Mouse (Mus musculus) liver, embryonic 13.5 days (tissue): ENCODE measurements around the gene Crocc. TPM values are rescaled to one million over a fixed set of nuclear protein-coding genes. Genes with fewer than 3 reads are reported as not detected.

Source experiments
- ATAC-seq: fragments of 200-750 bp; cut with Nextera tagmentation; 2 replicates; pipeline ENCODE4 v1.8.0; 2017; ENCODE audit warnings: low read depth, mild to moderate bottlenecking, moderate number of reproducible peaks, moderate library complexity
- DNase-seq: peaks from one replicate; pipeline ENCODE4 v3.0.0; 2022
- H3K27ac ChIP-seq: fragments of 300-500 bp; sonication (generic); 2 replicates; pipeline ENCODE4 v1.5.1; 2015; ENCODE audit warnings: moderate library complexity, mild to moderate bottlenecking, inconsistent platforms
- H3K27me3 ChIP-seq: fragments of 300-500 bp; sonication (generic); 2 replicates; pipeline ENCODE4 v1.6.1; 2015; ENCODE audit warnings: mild to moderate bottlenecking, inconsistent platforms
- H3K36me3 ChIP-seq: fragments of 300-500 bp; sonication (generic); 2 replicates; pipeline ENCODE4 v1.6.1; 2015; ENCODE audit warnings: mild to moderate bottlenecking, inconsistent platforms
- H3K4me1 ChIP-seq: fragments of 300-500 bp; sonication (generic); replicated peaks from 2 replicates; pipeline ENCODE4 v1.6.1; 2015; ENCODE audit warnings: inconsistent platforms
- H3K4me2 ChIP-seq: fragments of 300-500 bp; sonication (generic); 2 replicates; pipeline ENCODE4 v1.6.1; 2015; ENCODE audit warnings: inconsistent platforms, mild to moderate bottlenecking, moderate library complexity
- H3K4me3 ChIP-seq: fragments of 300-500 bp; sonication (generic); replicated peaks from 2 replicates; pipeline ENCODE4 v1.5.1; 2015; ENCODE audit warnings: mild to moderate bottlenecking, inconsistent platforms
- H3K9ac ChIP-seq: fragments of 300-500 bp; sonication (generic); 2 replicates; pipeline ENCODE4 v1.6.1; 2015; ENCODE audit warnings: mild to moderate bottlenecking, inconsistent platforms
- H3K9me3 ChIP-seq: fragments of 300-500 bp; sonication (generic); replicated peaks from 2 replicates; pipeline ENCODE4 v1.6.1; 2016; ENCODE audit warnings: inconsistent platforms
- WGBS: fragments of 180-500 bp; shearing (Covaris S2); methylation state at CpG from one replicate; pipeline ENCODE4 v1.1.7; 2015; ENCODE audit not compliant: insufficient replicate concordance; 5-methylcytosine and 5-hydroxymethylcytosine counted together
- polyA plus RNA-seq: library from polyadenylated mRNA; unstranded; fragments of >200 nt; fragmentation: Nextera tagmentation; extraction: Ambion mirVana; gene quantifications from 2 replicates; pipeline ENCODE4 v1.2.1, GENCODE M21; 2015

The Crocc gene
- polyA plus RNA-seq, 1 experiment from 2014 or later: 0.59 TPM

DNA sequence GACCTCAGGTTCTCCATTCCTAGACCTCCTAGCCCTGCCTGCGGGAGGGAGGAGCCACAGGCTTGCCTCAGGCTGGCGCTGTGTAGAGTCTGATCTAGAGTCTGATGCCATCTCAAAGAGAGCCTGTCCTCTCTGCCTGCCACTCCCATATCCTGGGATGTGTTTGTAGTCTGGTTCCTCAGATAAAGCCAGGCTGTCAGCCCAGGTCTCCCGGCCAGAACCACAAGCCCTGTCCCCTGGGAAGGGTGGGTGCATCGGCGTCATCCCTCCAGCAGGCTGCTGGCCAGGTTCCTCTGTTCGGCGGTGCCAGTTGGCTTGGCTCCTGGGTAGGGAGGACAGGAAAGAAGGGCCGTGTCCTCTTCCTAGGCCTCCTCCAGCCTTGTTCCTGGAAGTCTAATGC is 52.3 kb downstream of the Crocc start:
- peak overlapping the region; percentile 19 for H3K27ac ChIP-seq
- H3K27me3 ChIP-seq: peaks cover 34% of the 10 kb centered on the region
- H3K9me3 ChIP-seq: no peaks in the 10 kb centered on the region
- H3K4me2 ChIP-seq: no peak overlapping the region
- no peak overlapping the region for H3K9ac ChIP-seq
- WGBS: 33% methylated on average over 8 of the region's 8 CpGs
- DNase-seq: peak; percentile 21
- H3K4me1 ChIP-seq: peaks cover 28% of the 10 kb centered on the region
- H3K4me3 ChIP-seq: no peak overlapping the region
- peaks cover 40% of the 10 kb centered on the region for H3K36me3 ChIP-seq
- ATAC-seq: peak; percentile 87

- H3K4me2 ChIP-seq: no peak overlapping the region
- H3K9me3 ChIP-seq: no peaks in the 10 kb centered on the region
- no peak for ATAC-seq
- H3K4me1 ChIP-seq: peaks cover 27% of the 10 kb centered on the region
- no peak overlapping the region for H3K4me3 ChIP-seq
- peaks cover 56% of the 10 kb centered on the region for H3K36me3 ChIP-seq
- H3K9ac ChIP-seq: no peak overlapping the region
- no peak overlapping the region for H3K27ac ChIP-seq
- H3K27me3 ChIP-seq: peaks cover 16% of the 10 kb centered on the region
- no peak for DNase-seq
- 75% methylated on average over 13 of the region's 13 CpGs for WGBS
Observed at GRCm38 (mm10) chr4:141005983-141006382, 54.4 kb downstream of the Crocc start.

- peak; percentile 75 for ATAC-seq
- 35% methylated on average over 9 of the region's 9 CpGs for WGBS
Observed at GRCm38 (mm10) chr4:140996812-140997211, 63.5 kb downstream of the Crocc start.

GRCm38 (mm10) chr4:140995811-140996210 is 64.5 kb downstream of the Crocc start:
- ATAC-seq (no peak), DNase-seq (no peak)
- peaks cover 67% of the 10 kb centered on the region for H3K36me3 ChIP-seq
- H3K4me2 ChIP-seq: no peak overlapping the region
- 84% methylated on average over 8 of the region's 8 CpGs for WGBS
- no peaks in the 10 kb centered on the region for H3K9me3 ChIP-seq
- no peak overlapping the region for H3K27ac ChIP-seq
- H3K9ac ChIP-seq: no peak overlapping the region
- no peaks in the 10 kb centered on the region for H3K27me3 ChIP-seq
- H3K4me3 ChIP-seq: no peak overlapping the region
- H3K4me1 ChIP-seq: peaks cover 20% of the 10 kb centered on the region

More at GRCm38 (mm10) chr4:140996812-140997211, 63.5 kb downstream of the Crocc start:
- no peak overlapping the region for H3K9ac ChIP-seq
- no peak overlapping the region for H3K4me2 ChIP-seq
- H3K27ac ChIP-seq: peak overlapping the region; percentile 23; the same call in 1 of the 2 replicates
- H3K36me3 ChIP-seq: peaks cover 71% of the 10 kb centered on the region
- no peaks in the 10 kb centered on the region for H3K9me3 ChIP-seq
- H3K4me1 ChIP-seq: peaks cover 14% of the 10 kb centered on the region
- no peaks in the 10 kb centered on the region for H3K27me3 ChIP-seq
- H3K4me3 ChIP-seq: no peak overlapping the region
- DNase-seq: no peak

DNA sequence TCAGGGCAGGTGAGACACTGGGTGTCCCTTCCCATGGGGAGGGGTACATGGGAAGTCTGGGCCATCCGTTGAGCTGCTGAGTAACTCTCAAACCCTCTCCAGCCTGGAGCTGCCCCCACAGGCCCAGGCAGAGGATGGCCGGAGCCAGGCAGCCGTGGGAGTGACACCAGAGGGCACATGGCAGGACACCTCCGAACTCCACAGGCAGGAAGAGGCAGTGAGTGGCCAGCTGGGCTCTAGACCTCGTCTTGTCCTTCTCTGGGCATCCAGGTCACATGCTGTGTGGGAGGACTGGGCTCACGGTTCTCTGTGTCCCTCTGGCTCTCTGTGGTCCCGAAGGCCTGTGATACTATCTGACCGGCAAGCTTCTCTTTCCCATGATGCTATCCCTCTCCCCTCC is 66.5 kb downstream of the Crocc start:
- H3K9ac ChIP-seq: no peak overlapping the region
- H3K36me3 ChIP-seq: peaks cover 47% of the 10 kb centered on the region
- no peak overlapping the region for H3K4me2 ChIP-seq
- no peak overlapping the region for H3K27ac ChIP-seq
- DNase-seq (no peak), ATAC-seq (no peak)
- H3K4me1 ChIP-seq: peaks cover 28% of the 10 kb centered on the region
- H3K4me3 ChIP-seq: no peak overlapping the region
- 71% methylated on average over 8 of the region's 8 CpGs for WGBS
- no peaks in the 10 kb centered on the region for H3K27me3 ChIP-seq
- no peaks in the 10 kb centered on the region for H3K9me3 ChIP-seq

- ATAC-seq (no peak), DNase-seq (no peak)
- 85% methylated on average over 20 of the region's 20 CpGs for WGBS
- Histone ChIP-seq H3K4me1 (peaks cover 40% of the 10 kb centered on the region), H3K27ac (no peak overlapping the region), H3K4me3 (no peak overlapping the region), H3K4me2 (no peak overlapping the region), H3K9me3 (no peaks in the 10 kb centered on the region), H3K9ac (no peak overlapping the region), H3K27me3 (no peaks in the 10 kb centered on the region), H3K36me3 (peaks cover 43% of the 10 kb centered on the region)
Observed at GRCm38 (mm10) chr4:140992215-140992614, 68.1 kb downstream of the Crocc start.

GRCm38 (mm10) chr4:140989447-140989846 is 70.9 kb downstream of the Crocc start:
- Histone ChIP-seq H3K27me3 (no peaks in the 10 kb centered on the region), H3K9me3 (no peaks in the 10 kb centered on the region), H3K9ac (no peak overlapping the region), H3K4me3 (no peak overlapping the region), H3K36me3 (peaks cover 16% of the 10 kb centered on the region), H3K4me1 (peaks cover 41% of the 10 kb centered on the region), H3K27ac (peak overlapping the region; percentile 34; the same call in 1 of the 2 replicates), H3K4me2 (0 out of 2 replicates have a peak overlapping the region, but pooled peaks have one; percentile 98)
- DNase-seq (no peak), ATAC-seq (no peak)
- 71% methylated on average over 14 of the region's 14 CpGs for WGBS

DNA sequence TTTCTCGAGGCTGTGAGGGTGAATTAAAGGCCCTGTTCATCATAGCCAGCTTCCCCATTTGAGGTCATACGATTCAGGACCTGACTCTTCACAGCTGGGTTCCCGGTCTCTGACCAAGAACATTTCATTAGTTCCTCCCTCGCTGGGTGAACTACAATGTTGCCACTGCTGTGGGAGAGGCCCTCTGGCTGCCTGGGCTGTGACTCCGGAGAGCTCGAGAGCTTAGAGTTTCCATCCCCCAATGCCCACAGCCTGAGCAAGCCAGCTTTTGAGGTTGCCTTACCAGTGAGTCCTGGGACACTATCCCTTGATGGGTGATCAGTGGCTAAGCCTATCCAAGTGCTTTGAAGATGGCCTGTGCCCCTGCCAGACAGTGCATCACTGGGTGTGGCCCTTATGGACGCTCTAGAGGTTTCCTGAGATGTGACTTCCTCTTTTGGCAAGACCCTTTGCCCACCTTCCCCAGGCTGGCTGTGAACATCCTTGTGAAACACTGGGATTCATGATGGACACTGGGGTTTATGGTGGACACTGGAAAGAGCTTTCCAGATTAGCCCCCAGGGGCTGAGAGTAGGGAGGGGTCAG is 71.6 kb downstream of the Crocc start:
- H3K4me2 ChIP-seq: peak overlapping the region; percentile 98
- H3K4me1 ChIP-seq: peaks cover 42% of the 10 kb centered on the region
- H3K4me3 ChIP-seq: 0 out of 2 replicates have a peak overlapping the region, but pooled peaks have one; percentile 11
- H3K36me3 ChIP-seq: peaks cover 10% of the 10 kb centered on the region
- H3K9me3 ChIP-seq: no peaks in the 10 kb centered on the region
- no peak for DNase-seq
- WGBS: 27% methylated on average over 7 of the region's 7 CpGs
- no peaks in the 10 kb centered on the region for H3K27me3 ChIP-seq
- ATAC-seq: no peak
- peak overlapping the region; percentile 39; the same call in 1 of the 2 replicates for H3K9ac ChIP-seq
- H3K27ac ChIP-seq: peak overlapping the region; percentile 34; the same call in 1 of the 2 replicates

DNA sequence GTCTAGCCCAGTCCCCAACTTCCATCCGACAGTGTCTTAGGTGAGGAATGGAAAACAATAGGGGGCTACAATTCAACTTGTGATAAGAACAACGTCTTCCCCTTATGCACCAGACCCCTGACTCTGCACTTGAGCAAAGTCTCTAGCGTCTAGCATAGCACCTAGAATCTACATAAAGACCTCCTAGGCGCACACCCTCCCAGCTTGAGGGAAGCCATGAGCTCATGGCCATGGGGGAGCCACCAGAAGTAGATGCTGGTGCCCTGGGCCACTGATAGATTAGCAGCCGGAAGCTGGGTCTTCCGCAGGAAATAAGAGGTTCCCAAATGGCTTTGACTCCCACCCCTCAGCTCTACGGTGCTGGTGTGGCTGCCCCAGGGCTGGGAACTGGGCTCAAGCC is 72.9 kb downstream of the Crocc start:
- H3K9me3 ChIP-seq: no peaks in the 10 kb centered on the region
- peaks cover 53% of the 10 kb centered on the region for H3K4me1 ChIP-seq
- WGBS: 8% methylated on average over 7 of the region's 7 CpGs
- ATAC-seq: peak; percentile 19; the same call in 1 of the 2 replicates
- H3K36me3 ChIP-seq: 0 out of 2 replicates have a peak, but pooled peaks cover under 1% of the 10 kb centered on the region
- peak overlapping the region; percentile 75 for H3K4me3 ChIP-seq
- H3K27ac ChIP-seq: peak overlapping the region; percentile 57
- H3K4me2 ChIP-seq: peak overlapping the region; percentile 98
- no peak for DNase-seq
- peak overlapping the region; percentile 83 for H3K9ac ChIP-seq
- H3K27me3 ChIP-seq: no peaks in the 10 kb centered on the region

DNA sequence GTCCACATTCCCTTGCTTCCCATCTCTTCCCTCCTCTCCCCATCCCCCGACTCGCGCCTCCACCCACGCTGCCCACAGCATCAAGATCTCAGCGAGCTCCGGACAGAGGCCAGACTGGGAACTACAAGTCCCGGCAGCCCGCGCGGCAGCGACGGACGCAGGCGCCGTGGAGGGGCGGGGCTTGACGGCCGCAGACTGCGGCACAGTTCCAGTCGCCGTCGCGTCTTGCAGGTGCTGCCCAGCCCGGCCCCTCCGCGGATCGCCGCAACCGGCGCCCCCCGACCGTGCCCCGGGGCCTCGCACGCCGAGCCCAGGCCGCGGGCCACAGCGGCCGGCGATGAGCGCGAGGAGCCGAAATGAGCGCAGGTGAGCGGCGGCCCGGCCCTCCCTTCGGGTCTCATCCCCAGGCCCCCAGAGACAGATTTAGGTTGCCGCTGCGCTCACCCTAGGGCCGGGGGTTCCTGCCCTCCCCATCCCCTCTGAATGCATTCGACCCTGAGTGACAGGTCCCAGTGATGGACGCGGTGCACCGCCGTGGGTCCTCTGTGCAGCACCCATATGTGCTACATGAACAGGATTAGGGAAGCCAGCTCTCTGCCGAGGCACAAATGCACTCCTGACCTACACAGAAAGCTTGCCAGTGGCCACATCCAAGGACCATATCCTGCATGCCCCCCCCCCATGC is 73.5 kb downstream of the Crocc start, which contains the start of gene Atp13a2:
Gene Atp13a2 (plus strand): TSS at position 163 of the 685 bp plus-strand sequence.
- WGBS: under 1% methylated on average over 58 of the region's 58 CpGs
- Histone ChIP-seq H3K4me1 (peaks cover 53% of the 10 kb centered on the region), H3K4me3 (peak within 1 kb of the TSS; percentile 75), H3K27ac (peak within 1 kb of the TSS; percentile 57), H3K9ac (peak within 1 kb of the TSS; percentile 83), H3K27me3 (no peaks in the 10 kb centered on the region), H3K9me3 (no peaks in the 10 kb centered on the region), H3K4me2 (peak within 1 kb of the TSS; percentile 98), H3K36me3 (no peaks in the 10 kb centered on the region)
- peak; percentile 82 for DNase-seq
- ATAC-seq: peak; percentile 84

GRCm38 (mm10) chr4:140986024-140986710 is 74.2 kb downstream of the Crocc start:
- no peak overlapping the region for H3K27ac ChIP-seq
- peaks cover 48% of the 10 kb centered on the region for H3K4me1 ChIP-seq
- H3K4me2 ChIP-seq: peak overlapping the region; percentile 98
- no peak for DNase-seq
- H3K9ac ChIP-seq: peak overlapping the region; percentile 83
- ATAC-seq: no peak; the same call in 1 of the 2 replicates
- H3K4me3 ChIP-seq: peak overlapping the region; percentile 75
- H3K27me3 ChIP-seq: no peaks in the 10 kb centered on the region
- H3K36me3 ChIP-seq: no peaks in the 10 kb centered on the region
- H3K9me3 ChIP-seq: peaks cover 3% of the 10 kb centered on the region; the same call in 1 of the 2 replicates
- WGBS: 25% methylated on average over 15 of the region's 15 CpGs
